Mouse (Mus musculus) macrophage (primary cell): ENCODE measurements around the gene Plekha5. TPM values are rescaled to one million over a fixed set of nuclear protein-coding genes. Genes with fewer than 3 reads are reported as not detected.

Experiments
- H3K27ac ChIP-seq: fragments of 350-480 bp; formaldehyde crosslinking; 2 replicates; pipeline ENCODE4 v1.9.0; 2021
- H3K36me3 ChIP-seq: fragments of 350-480 bp; formaldehyde crosslinking; 2 replicates; pipeline ENCODE4 v1.9.0; 2021; ENCODE audit errors: inconsistent target
- H3K4me3 ChIP-seq: fragments of 350-480 bp; formaldehyde crosslinking; 2 replicates; pipeline ENCODE4 v1.9.0; 2021; ENCODE audit errors: inconsistent target
- H3K79me2 ChIP-seq: fragments of 350-480 bp; formaldehyde crosslinking; 2 replicates; pipeline ENCODE4 v1.9.0; 2021; ENCODE audit errors: inconsistent target
- WGBS: methylation state at CpG from one replicate; pipeline ENCODE4 v1.1.7; 2026; ENCODE audit warnings: inconsistent platforms; ENCODE audit not compliant: missing documents; 5-methylcytosine and 5-hydroxymethylcytosine counted together
- polyA plus RNA-seq: library from polyadenylated mRNA; stranded (reverse); fragments of 250-400 nt; gene quantifications from 3 replicates; pipeline ENCODE4 v1.2.4, GENCODE M21; 2018; ENCODE audit warnings: inconsistent platforms

Plekha5 gene
- polyA plus RNA-seq, 1 experiment from 2014 or later = 3.2 TPM

DNA sequence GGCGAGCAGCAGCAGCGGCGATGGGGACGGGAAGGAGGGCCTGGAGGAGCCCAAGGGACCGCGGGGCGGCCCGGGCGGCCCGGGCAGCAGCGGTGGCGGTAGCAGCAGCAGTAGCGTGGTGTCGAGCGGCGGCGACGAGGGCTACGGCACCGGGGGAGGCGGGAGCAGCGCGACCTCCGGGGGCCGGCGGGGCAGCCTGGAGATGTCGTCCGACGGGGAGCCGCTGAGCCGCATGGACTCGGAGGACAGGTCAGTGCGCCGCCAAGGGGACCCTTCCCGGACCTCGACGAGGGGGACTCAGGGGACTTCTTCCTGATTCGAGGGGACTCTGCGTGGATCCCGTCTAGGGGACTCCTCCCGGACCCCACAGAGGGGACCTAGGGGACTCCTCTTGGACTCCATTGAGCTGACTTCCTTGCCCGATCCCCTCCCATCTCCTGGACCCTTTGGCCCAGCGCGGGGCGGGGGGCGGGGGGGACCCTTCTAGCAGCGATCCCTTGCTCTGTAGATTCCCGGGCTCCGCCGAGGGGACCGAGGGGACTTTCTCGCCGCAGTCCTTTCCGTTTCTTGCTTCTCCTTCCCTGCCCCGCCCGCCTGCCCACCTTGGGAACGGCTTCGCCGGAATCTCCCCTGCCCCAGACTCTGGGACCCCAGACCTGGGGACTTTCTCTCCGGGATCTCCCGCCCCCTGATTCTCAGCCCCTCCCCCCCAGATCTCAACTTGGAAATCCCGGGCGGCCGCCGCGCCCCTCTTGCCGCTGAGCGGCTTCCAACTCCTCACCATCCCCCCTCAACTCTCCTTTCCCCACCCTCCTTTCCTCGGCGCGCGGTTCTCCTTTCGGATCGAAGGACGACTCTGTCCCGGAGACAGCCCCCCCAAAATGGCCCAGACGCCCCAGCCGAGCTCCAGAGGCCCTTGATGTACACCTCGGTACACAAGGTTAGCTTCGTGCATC is 200.5 kb downstream of the Plekha5 start:
- H3K27ac ChIP-seq = peak overlapping the region; percentile 58
- H3K79me2 ChIP-seq = peaks cover 53% of the 10 kb centered on the region
- peak overlapping the region; percentile 89 for H3K4me3 ChIP-seq
- under 1% methylated on average over 79 of the region's 80 CpGs for WGBS
- no peaks in the 10 kb centered on the region for H3K36me3 ChIP-seq

DNA sequence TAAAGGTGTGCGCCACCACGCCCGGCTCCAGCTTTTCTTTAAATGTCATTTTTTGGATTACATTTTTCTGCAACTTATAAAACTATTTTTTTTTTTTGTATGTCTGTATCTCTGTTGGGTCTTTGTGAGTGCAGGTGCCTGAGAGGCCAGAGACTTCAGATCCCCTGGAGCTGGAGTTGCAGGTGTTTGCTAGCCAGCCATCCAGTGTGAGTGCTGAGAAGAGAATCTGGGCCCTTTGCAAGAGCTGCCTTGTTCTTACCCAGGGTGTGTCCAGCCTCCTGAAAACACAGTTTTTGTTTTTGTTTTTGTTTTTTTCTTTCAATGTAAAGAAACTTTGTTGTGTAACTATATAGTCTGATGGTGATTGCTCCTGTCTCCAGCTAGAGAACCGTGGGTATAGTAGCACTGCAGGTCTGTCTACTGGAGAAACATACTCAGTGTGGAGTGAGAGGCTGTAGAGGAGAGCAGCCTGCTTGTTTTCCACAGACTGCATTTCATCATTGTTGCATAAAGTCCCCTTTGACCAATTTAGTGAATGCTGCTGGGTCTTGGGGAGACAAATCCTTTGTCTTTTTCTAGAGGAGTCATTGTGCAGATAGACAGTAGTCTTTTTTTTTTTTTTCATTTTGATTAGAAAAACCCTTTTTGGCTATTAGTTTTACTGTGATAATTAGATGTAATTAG is 205.5 kb downstream of the Plekha5 start:
- Histone ChIP-seq H3K4me3 (no peak overlapping the region), H3K27ac (no peak overlapping the region), H3K36me3 (0 out of 2 replicates have a peak, but pooled peaks cover 2% of the 10 kb centered on the region), H3K79me2 (peaks cover 100% of the 10 kb centered on the region)
- 60% methylated on average over 1 of the region's 4 CpGs for WGBS

DNA sequence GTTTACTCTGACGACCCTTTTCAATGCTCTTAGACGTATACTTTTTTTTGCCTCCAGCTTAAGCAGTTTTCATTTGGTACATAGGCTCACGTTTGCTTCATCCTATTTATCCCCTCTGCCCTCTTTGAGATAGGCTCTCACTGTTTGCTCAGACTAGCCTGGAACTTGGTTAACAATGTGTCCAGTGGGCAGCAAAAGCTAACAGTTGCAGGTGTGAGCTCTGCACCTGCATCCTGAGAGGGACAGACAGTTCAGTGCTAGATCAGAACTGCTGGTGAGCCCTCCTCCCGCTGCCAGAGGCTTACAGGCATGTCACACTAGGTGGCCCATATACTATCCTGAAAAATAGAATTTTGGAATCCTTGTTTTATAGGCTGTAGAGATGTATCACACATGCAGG is 206.5 kb downstream of the Plekha5 start:
- Histone ChIP-seq H3K79me2 (peaks cover 98% of the 10 kb centered on the region), H3K27ac (no peak overlapping the region), H3K36me3 (0 out of 2 replicates have a peak, but pooled peaks cover 6% of the 10 kb centered on the region), H3K4me3 (no peak overlapping the region)
- 89% methylated on average over 4 of the region's 4 CpGs for WGBS

DNA sequence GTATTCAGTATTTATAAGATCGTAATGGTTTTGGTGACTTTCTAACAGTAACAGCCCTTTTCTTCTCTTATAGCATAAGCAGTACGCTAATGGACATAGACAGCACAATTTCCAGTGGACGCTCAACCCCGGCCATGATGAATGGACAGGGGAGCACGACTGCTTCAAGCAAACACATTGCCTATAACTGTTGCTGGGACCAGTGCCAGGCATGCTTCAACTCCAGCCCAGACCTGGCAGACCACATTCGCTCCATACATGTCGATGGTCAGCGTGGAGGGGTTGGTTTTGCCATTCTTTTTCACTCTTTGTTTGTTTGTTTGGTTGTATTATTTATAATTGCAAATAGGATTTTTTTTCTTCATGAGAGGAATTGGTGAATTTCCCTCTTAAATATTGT is 209.8 kb downstream of the Plekha5 start:
- peaks cover 72% of the 10 kb centered on the region for H3K79me2 ChIP-seq
- H3K4me3 ChIP-seq = no peak overlapping the region
- WGBS = 95% methylated on average over 8 of the region's 8 CpGs
- peaks cover 22% of the 10 kb centered on the region for H3K36me3 ChIP-seq
- no peak overlapping the region for H3K27ac ChIP-seq

DNA sequence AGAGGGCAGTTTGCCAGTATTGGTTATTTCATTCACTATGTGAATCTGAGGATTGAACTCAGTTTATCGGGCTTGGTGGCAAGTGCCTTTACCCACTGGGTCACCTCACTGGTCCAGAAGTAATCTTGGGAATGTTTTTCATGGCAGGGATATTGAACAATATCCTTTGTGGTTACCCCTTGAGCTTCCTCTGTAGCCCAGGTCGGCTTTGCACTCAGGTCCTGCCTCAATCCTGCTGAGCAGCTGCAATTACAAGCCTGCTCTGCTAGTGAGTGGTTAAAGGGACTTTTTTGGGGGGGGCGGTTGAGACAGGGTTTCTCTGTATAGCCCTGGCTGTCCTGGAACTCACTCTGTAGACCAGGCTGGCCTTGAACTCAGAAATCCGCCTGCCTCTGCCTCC is 212.4 kb downstream of the Plekha5 start:
- Histone ChIP-seq H3K4me3 (no peak overlapping the region), H3K36me3 (peaks cover 38% of the 10 kb centered on the region), H3K79me2 (peaks cover 53% of the 10 kb centered on the region), H3K27ac (no peak overlapping the region)
- WGBS = 60% methylated on average over 4 of the region's 4 CpGs

DNA sequence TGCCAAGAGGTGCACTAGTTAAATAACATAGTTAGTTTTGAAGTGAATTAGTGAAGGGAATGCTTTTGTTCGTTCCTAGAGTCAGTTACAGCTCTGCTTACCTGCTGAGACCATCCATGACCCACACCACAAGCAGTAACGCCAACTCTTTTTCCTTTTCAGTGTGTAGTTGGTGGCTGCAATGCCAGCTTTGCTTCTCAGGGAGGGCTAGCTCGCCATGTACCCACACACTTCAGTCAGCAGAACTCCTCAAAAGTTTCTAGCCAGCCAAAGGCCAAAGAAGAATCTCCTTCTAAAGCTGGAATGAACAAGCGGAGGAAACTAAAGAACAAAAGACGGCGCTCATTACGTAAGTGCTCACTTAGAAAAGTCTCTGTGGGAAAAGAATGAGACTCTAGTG is 218.2 kb downstream of the Plekha5 start:
- 96% methylated on average over 7 of the region's 7 CpGs for WGBS
- Histone ChIP-seq H3K79me2 (peaks cover 12% of the 10 kb centered on the region; the same call in 1 of the 2 replicates), H3K27ac (no peak overlapping the region), H3K36me3 (peaks cover 65% of the 10 kb centered on the region), H3K4me3 (no peak overlapping the region)

DNA sequence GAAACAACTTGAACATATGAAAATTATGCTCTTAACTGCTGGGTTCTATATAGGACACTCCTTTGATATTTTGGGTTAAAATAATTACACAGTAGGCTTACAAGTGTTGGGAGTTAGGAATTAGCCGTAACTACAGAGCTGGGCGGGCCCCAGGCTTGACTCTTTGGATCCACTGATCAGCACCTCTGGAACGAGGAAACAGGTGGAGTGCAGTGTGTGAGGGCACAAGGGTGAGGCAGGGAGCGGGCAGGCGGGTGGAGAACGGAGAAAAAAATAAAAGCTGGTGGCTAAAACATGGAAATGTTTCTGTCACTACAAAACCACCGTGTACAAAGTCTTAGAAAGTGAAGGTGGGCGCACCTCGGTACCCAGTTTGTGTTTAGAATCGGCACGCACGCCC is 218.8 kb downstream of the Plekha5 start:
- no peak overlapping the region for H3K4me3 ChIP-seq
- peaks cover 12% of the 10 kb centered on the region; the same call in 1 of the 2 replicates for H3K79me2 ChIP-seq
- H3K36me3 ChIP-seq = peaks cover 63% of the 10 kb centered on the region
- WGBS = 96% methylated on average over 11 of the region's 12 CpGs
- no peak overlapping the region for H3K27ac ChIP-seq

DNA sequence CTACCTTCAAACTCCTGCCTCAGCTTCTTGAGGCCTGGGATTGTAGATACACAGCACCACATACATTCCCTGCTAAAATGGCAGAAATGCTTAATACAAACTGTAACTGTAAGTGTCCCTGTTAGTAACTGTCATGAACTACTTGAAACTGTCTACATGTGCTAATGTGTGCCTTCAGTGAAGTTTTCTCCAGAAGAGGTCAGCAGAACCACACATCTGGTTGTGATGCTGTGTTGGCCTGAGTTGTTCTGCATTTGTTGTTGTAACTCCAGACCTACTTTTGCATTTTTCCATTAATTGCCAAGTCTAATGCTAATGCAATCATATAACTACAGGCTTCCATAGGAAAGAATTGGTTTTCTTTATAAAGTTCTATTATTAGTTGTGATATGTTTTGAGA is 222.1 kb downstream of the Plekha5 start:
- Histone ChIP-seq H3K79me2 (peaks cover 4% of the 10 kb centered on the region; the same call in 1 of the 2 replicates), H3K4me3 (no peak overlapping the region), H3K36me3 (peaks cover 50% of the 10 kb centered on the region), H3K27ac (no peak overlapping the region)

Other genes with a start within 250 kb of the Plekha5 start
- 29.6 to 32.7 TPM (median 32.3 TPM) in 3 replicates for gene Aebp2, start 198.6 kb downstream of the Plekha5 start, polyA plus RNA-seq